Mouse (Mus musculus) layer of hippocampus, adult 11-12 months (tissue): ENCODE data around the gene Uchl5.

Source experiments
- DNase-seq: peaks from one replicate; pipeline ENCODE4 v3.0.0; 2022; ENCODE audit warnings: low spot score

The Uchl5 gene

GRCm38 (mm10) chr1:143803537-143803936, 26.5 kb downstream of the Uchl5 start:
- peak; percentile 47 for DNase-seq

DNA sequence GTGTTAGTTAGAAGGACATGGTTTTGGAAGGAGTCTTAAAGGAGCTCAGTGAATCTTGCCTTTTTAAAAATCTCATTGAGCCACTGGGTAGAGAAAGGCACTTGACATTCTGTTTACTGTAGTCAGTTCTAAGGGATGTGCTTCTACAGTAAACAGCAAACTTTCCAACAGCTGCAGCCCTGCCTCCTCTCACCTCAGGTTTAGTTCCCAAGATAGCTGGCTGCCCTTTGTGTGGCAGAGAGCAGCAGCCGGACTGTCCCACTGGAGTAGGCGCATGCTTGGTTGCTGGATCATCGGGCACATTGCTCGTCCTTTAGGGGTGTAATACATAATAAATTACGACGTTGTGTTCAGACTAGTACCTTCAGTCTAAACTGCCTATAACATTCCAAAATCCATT, 32.0 kb downstream of the Uchl5 start:
- no peak for DNase-seq

- DNase-seq = peak; percentile 83
Observed at GRCm38 (mm10) chr1:143813676-143814360, 36.7 kb downstream of the Uchl5 start.

- no peak for DNase-seq
Observed at GRCm38 (mm10) chr1:143820096-143820877, 43.2 kb downstream of the Uchl5 start.

GRCm38 (mm10) chr1:143822677-143823076, 45.6 kb downstream of the Uchl5 start:
- no peak for DNase-seq

DNA sequence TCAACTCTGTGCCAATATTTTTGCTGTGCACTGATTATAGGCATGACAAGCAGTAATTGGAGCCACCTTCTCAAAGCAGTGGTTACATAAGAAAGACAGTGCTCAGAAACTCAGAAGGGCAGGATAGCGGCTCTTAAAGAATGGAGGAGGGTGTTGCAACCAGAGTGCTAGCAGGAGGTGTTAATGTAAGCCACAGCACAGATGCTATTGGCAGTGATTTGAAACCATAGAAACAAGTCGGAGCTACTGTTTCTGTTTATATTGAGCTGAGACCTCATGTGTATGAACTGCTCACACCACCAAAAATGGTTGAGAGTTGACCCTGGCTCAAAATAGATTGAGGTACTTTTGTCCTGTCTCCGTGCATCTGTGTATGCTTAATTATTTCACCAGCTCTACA, 53.6 kb downstream of the Uchl5 start:
- peak; percentile 12 for DNase-seq

DNA sequence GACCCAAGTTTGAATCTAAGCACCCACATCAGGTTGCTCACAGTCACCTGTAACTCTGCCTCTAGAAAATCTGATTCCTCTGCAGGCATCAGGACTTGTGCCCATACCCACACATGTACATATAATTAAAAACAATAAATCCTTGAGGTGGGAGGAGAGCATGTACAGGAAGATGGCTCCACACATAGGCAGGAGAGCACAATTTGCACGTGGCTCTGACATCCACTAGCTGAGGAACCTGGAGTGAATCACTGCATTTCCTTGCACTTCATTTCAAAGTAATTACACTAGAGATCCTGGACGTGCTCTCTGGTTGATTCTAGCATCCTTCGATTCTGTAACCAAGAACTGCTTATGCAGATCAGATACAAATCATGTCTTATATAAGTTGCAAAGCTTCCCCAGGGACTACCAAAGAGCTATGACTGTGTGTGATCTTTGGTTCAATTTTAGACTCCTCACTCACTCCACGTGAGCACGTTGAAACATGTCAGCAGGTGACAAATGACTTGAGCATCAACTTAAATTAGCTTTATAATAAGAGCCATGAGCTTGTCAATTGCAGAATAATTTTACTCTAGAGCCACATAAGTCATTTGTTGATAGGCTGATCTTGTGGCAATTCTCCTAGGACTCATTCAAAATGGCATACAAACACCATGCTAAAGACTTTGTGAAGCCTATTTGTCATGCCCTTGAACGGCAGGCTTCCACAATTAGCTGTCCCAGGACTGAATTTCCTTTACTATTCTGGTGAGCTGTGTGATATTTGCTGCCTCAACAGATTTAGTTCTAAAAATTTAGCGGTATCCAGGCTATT, 59.5 kb downstream of the Uchl5 start:
- DNase-seq = no peak

GRCm38 (mm10) chr1:143837681-143838080, 60.6 kb downstream of the Uchl5 start:
- DNase-seq = no peak

DNA sequence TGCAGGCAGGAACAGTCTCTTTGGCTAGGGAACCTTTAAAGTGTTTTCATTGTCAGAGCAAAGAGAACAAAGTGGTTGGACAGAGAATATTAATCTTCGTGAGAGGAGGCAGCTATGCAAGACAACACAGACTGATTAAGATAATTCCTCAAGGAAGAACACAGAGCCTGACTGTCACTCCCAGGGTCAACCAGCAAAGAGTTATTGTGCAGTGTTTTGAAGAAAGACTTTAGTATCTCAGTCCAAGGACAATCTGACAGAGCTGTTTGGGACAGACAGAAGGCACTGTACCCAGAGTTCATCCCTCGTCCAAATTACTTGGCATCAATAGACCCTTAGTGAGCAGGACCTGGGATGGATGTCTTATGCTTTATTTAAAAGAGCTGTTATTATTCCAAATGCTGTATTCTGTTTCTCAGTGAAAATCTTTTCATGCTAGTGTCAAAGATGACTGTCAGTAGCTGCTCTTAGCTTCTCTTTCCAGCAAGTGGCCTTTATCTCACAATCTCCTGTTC, 61.9 kb downstream of the Uchl5 start:
- no peak for DNase-seq

DNA sequence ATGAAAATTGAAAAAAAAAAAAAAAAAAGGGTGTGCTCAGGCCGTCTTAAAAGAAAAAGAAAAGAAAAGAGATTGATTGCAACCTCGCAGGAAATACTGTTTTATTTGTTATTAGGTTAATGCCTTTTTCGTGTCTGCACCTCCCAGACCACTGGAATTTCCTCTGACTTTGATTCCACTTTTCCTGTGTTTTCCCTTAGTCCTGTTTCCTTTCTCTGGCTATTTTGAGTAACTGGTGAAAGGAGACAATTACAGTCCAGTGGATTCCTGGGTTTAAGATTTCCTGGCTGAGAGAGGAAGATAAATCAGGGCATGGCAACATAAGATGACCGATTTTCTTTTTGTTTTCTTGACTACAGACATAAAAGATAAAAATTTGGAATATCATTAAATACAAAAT, 75.3 kb downstream of the Uchl5 start:
- DNase-seq = no peak

DNA sequence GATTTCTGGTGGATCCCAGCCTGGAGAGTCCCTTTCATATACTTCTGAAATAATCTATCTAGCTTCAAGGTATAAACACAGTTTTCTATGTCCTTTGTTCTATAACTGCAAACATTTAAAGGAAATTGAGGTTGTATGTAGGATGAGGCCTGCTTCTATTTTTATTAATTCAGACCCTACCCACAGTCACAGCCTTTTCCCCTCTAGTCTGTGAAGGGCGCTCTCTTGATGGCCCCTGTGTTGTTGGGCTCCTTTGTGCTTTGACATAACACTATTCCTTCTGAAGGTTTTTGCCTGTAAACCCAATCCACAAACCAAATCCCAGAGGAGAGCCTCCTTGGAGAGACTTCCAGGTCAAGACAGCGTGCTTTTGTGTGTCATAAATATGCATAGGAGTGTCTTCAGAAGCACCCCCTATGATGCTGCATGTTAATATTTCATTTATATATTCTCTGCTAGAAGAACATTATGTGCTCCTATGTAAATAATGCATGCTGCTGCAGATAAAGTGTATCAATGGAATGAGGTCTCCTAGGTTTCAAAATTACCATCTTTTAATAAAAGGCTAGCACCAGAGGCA, 75.8 kb downstream of the Uchl5 start:
- DNase-seq = no peak

DNA sequence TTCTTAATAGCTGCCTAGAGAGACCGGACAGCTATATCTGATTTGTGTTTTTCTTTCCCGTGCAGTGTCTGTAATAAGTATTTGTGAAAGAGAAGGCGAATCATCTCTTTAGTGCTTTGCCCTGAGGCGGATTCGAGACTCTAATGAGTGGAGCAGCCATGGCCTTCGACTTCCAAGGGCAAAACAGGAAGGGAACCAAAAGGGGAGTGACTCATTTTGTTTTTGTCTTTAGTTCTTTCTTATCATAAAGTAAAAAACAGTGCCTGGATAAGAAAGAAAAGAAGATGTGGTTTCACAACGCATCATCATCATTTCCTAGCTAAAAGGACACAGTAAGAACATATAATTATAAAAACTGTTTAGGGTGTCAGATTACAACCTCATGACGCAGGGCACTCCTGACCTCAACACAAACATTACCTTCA, 76.6 kb downstream of the Uchl5 start:
- DNase-seq = no peak

DNA sequence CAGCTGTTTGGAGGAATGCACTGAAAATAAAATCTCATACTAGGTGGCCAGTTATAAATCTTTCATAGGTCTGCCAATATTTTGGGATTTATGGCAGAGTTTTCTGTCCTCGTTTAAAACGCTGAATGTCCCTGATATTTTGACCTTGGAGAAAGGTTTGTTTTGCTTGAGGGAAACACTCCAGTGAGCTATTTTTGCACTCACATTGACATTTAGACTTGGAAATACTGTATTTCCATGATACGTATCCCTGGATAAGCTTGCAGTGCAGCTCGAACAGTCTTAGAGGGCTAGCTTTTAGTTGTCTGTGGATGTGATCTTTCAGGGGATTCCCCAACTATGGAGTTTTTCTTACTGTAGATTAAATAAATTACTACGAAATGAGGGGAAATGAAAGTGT, 78.6 kb downstream of the Uchl5 start:
- DNase-seq = no peak
